Mouse (Mus musculus) heart, adult 8-10 months (tissue): Measurements from ENCODE around the gene Dyrk1a. TPM values are rescaled to one million over a fixed set of nuclear protein-coding genes. Genes with fewer than 3 reads are reported as not detected.
"Not testable (repeated sequence)": the region's sequence is repeated elsewhere in the genome, so short reads cannot be mapped to it uniquely, and the experiment has no call there.

Experiments used
- DNase-seq: peaks from one replicate; pipeline ENCODE4 v3.0.0; 2022; ENCODE audit warnings: low spot score
- total RNA-seq, 4 experiments: library from RNA; stranded (reverse); gene quantifications; 2 replicates each; pipeline ENCODE4 v1.2.4; 2022

The Dyrk1a gene
- total RNA-seq, 4 experiments from 2014 or later: 70.5 to 87.1 (median 79.0) TPM

DNA sequence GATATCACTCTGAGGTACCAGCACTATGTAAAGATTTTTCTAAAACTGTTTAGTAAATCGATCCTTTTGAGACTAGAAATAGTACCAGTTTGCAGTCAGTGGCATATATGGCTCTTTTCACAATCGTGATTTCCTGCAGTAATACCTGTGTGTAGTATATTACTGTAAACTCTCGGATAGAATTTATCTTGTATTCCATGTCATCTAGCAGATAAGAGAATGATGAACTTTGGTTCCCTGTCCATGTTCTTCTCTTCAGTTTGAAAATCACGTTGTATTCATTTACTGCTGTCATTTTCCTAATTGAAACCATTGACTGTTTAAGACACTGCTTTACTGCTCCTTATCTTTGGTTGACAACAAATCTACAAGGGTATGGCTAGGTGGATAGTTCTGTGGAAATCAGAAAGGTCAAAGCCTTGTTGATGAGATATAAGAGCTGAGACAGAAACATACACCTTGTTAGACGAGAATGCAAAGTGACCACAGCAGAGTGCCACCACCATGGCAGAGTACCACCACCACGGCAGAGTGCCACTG, 62.7 kb downstream of the Dyrk1a start:
- no peak for DNase-seq

DNA sequence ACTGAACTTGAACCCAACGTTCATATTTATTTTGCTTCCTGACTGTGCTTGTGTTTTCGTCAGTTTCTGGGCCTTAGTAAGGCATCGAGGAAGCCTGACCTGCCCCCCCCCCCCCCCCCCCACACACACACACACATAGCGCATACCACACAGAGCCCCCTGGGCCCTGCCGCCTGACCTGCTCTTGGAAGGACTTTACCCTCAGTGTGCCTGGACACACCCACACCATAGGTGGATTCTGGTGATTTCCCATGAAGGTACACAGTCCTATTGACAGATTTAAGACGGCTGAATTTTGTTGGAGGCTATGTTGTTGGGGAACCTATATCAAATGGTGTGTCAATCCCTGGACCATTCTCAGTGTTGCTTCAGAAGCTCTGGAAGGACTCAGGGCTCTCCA, 63.2 kb downstream of the Dyrk1a start:
- DNase-seq: no peak

DNA sequence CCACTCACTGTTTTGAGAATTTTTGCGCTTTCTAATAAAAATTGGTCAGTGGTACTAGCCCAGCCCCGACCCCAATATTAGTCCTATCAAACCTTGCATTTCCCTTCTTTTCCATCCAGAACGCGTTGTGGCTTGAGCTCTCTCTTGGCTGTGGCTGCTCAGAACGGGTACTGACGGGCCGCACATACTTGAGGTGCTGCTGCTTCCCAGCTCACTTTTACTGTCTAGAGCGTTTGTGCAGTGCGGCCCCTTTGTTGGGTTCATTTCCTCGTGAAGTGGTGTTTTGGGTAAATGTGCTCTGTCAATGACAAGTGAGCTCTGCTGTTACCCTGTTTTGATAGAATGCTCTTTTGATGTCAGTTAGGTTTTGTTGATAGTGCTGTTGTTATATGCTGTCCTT, 67.6 kb downstream of the Dyrk1a start:
- DNase-seq: no peak

DNA sequence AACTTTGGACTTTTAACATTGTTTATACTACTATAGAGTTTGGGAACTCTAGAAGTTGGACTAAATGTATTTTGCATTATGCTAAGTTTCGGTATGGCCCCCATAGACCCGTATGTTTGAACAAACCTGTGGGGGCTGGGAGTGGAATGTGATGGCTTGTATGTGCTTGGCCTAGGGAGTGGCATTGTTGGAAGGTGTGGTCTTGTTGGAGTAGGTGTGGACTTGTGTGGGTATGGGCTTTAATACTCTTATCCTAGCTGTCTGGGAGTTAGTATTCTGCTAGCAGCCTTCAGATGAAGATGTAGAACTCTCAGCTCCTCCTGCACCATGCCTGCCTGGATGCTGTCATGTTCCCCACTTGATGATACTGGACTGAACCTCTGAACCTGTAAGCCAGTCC, 72.0 kb downstream of the Dyrk1a start:
- DNase-seq: no peak

DNA sequence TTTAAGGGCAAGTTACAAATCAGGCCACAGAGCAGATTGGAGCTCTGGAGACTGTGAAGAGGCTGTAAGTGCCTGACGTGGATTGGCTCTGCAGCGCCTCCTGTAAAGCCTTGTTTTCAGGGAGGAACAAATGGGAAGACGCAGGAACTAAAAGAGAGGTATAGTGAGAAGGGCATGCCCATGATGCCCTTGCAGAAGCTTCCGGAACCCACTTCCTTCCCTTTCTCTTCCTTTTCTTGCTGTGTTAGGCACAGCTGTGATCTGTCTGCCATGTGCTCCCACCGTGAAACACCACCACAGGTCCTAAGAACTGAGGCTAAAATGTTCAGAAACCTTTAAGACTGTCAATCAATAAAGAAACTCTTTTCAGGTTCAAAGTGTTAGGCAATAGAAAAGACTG, 77.3 kb downstream of the Dyrk1a start:
- no peak for DNase-seq

DNA sequence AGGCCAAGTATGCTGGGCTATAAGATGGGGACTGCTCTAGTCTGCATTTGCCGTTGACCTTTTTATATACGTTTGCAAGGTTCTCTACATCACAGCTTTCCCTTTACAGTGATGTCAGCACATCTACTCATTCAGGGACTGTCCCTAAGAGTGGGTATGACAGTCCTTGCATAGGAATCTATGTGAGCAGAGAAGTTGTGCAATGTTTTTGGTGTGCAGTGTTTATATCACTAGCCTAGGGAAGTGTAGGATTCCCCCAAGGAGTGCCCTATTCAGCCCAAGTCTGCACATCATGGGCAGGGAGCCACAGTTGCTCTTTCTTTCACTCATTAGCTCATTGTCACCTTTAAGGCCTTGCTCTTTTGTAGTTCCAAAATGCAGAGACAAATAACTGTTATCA, 78.1 kb downstream of the Dyrk1a start:
- DNase-seq: no peak

DNA sequence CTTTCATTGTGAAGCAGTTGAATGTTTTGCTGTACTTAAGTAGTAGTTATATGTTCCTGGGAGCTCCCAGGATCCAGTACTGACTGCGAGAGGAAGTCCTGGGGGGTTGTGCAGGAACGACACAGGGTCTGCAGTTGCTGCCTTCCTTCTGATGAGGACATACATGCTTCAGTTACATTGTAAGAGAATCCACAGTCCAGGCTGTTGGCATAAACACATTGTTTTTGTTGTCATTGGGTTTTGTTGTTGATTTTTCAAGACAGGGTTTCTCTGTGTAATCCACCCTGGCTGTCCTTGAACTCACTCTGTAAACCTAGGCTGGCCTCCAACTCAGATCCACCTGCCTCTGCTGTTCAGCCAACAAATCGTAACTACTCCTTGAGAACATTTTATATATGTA, 80.1 kb downstream of the Dyrk1a start:
- no peak for DNase-seq

DNA sequence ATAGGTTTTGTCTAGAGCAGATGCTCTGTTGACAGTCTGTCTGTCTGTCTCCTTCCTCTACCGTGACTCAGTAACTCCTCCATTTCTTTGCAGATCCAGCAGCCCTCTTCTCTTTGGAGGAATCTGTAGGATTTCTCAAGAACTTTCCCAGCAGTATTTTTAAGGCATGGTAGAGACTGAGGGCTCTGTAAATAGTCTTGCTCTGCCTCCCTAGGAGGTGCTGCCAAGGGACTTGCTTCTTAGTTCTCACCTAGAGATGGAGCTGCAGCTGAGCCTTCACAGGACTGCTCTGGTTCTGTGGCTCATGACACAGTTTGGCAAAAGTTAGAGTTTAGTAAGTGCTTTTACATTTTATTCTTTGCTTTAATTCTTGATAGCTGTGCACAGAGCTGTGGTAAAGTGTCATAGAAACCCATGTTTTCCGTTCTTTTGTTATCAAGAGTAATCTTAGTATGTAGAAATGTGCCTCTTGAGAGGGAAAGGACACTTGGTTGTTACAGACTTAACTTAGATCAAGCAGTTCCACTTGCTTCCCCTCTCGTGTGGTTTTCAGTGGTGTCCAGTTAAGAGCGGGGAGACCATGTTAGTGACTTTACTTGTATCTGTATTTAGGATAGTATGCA, 82.4 kb downstream of the Dyrk1a start:
- DNase-seq: no peak

DNA sequence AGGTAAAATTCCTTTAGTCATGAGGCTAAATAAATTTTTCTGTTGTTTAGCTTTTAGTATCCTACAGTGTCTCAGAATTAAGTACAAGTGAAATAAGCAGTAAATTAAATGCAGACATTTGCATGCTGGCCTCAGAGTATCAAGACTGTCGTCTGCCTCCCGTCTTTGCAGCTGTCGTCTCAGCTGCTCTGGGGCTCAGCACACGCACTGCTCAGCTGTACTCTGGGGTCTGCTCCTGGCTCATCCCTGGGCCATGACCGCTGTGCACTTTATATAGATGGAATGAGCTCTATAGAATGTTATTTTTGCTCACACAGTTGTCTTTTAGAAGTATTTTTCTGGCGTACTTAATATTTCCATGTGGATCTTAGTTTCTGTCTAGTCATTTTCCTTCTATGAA, 85.3 kb downstream of the Dyrk1a start:
- DNase-seq: no peak

DNA sequence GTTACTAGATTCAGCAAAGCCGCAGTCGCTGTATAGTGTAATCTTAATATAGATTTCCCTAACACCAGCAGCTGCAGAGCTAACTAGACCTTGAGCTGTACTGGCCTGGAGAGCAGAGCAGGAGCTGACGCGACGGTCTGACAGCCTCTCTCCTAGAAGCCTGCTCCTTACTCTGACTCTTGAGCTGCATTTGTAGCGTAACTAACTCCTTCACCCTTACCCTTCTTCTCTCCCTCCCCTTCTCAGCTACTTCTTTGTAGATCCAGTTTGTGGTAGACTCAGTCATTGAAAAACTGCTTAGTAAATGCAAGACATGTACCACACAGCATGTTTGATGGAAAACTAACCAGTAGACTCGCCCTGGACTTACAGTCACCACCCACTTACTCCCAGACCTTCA, 87.1 kb downstream of the Dyrk1a start:
- DNase-seq: no peak

DNA sequence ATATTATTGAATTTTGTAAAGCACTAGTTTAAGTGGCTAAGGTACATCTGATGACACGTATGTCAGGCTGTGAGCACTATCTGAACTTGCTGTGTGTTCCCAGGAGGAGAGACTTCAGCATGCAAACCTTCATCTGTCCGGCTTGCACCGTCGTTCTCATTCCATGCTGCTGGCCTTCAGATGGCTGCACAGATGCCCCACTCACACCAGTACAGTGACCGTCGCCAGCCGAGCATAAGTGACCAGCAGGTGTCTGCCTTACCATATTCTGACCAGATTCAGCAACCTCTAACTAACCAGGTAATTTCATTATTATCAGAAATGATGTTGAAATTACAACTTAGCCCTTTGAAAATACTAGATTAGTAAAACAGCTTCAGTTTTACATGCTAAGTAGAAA, 89.6 kb downstream of the Dyrk1a start:
- DNase-seq: no peak

DNA sequence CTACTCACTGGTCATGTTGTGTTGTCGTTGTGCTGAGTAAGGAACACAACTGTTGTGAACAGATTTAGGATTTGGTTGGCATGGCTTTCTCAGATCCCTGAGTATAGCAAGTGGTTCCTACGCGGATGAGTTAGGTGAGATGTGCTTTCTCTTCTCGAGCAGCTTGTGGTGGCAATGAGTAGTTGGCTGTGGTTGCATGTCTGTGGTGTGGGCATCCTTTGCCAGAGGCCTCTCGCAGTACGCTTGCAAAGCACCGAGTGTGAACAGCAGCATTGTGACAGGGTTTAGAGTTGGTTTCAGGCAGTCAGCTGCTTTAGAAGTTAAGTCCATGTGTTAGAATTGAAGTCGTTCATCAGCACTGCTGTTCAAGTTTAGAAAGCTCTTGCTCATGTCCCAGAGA, 90.4 kb downstream of the Dyrk1a start:
- DNase-seq: no peak

DNA sequence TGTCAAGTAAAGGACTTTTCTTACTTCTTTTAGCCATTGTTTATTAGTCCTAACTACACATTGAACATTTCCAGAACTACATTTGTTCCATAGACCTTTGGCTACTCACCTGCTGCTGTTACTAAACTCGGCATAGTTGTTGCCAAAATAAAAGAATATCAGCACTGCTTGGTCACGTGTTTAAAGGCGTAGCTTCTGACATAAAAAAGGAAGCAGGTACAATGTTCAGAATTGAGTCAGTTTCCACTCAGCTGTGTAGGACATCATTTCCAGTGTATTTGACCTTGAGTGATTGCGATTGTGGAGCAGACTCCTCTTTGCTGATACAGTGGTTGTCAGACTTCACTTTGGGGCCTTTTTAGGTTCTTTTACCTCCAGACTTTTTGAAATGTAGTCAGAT, 97.7 kb downstream of the Dyrk1a start:
- no peak for DNase-seq

DNA sequence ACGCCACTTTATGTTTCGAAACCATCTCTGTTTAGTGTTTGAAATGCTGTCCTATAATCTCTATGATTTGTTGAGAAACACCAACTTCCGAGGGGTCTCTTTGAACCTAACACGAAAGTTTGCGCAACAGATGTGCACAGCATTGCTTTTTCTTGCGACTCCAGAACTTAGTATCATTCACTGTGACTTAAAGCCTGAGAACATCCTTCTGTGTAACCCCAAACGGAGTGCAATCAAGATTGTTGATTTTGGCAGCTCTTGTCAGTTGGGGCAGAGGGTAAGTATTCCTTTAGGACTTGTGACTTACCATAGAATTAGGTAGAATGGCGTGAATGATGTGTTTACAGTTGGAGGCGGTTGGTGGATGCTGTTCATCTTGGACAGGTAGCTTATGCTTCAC, 101.5 kb downstream of the Dyrk1a start:
- DNase-seq: no peak

DNA sequence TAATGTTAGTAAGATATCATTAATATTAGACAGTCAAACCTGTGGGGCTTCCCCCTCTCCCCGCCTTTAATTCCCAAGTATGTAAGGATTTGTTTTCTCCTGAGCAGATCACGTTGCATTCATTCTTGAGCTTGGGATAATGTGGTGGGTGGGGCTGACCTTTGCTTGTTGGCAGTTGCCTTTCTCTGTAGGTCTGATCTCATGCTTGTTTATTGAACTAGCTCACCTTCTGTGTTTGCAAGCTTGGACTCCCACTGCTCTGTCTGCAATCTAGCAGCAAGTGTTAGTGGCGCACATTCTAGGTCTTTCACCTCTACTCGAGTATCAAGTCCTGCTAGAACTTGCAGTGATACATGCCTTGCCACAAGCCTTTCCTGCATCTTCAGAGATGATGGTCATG, 111.1 kb downstream of the Dyrk1a start:
- DNase-seq: no peak

DNA sequence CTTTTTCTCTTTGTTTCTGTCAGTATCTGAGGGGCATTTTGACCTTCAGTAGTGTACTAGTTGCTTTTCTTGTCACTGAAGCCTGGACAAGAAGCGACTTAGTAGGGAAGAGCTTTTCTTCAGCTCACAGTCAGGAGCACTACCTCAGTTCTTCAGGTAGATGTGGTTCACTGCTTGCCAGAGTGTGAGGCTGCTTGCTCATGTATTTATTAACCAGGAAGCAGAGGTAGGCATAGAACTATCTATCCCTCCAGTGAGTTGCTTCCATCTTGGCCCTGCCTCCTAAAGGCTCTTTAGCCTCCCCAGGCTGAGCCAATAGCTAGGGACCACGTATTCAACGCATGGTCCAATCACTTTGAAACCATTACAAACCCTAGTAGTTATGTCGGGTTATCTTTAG, 112.0 kb downstream of the Dyrk1a start:
- DNase-seq: no peak

DNA sequence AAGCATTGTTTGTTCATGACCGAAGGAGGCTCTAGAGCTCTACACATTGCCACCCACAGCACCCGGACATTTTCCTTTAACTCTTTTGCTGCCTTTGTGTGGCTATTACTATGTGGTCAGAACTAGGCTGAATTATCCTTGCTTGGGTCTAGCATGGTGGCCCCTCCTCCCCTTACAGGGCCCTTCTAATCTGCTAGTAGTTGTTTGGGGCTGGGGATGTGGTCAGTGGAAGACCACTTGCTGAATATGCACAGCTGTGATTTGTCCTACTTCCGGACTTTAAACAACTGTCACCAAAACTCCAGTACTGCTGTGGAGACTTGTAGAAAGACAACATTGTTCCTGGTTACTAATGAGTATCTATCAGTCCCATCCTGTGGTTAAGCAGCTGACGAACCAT, 114.2 kb downstream of the Dyrk1a start:
- DNase-seq: no peak

DNA sequence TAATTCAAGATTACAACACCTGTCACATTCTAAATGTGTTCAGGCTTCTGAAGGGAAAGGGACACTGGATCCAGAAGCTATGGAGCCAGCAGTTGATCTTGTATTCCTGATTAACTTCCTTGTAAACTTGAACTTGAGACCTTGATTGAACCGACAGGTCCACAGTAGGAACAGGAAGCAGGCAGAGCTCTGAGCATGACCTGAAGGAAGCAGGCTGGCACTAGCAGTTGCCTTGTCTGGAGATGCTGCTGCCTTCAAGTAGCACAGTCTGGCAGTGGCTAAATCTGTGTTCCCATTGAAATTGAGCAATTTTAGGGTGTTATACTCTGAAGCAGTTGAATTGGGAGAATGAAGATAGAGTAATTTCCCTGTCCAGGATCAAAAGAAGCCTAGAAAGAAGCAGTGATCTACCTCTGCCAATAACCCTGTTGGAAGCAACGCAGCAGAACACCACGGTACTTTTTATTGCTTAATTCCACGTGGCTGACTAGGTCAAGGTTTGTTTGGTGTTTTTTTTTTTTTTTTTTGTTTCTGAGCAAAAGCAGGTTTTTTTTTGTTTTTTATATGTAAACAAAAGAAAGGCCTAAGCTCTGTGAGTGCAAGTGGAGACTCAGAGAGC, 124.0 kb downstream of the Dyrk1a start:
- no peak for DNase-seq

DNA sequence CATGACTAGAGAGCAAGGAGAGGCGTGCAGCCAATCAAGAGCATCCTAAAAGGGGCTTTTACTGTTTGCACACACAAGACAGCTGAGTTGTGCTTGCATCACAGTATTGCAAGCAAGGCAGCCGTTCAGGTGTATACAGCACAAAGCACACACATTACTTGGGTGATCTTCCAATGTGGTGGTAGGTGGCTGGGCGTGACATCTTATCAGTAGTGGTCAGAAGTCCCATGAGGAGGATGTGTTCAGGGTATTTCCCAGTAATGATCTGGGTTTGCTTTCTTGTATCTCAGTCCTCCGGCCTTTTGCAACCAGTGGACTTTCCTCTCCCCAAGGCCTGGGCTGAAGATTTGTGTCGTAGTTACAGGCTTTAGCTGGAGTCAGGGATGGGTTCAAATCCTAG, 127.7 kb downstream of the Dyrk1a start:
- DNase-seq: no peak

DNA sequence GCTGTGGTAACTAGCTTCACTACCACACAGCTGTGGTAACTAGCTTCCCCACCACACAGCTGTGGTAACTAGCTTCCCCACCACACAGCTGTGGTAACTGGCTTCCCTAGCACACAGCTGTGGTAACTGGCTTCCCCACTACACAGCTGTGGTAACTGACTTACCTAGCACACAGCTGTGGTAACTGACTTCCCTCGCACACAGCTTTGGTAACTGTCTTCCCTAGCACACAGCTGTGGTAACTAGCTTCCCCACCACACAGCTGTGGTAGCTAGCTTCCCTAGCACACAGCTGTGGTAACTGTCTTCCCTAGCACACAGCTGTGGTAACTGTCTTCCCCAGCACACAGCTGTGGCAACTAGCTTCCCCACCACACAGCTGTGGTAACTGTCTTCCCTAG, 128.4 kb downstream of the Dyrk1a start:
- not testable (repeated sequence) for DNase-seq

DNA sequence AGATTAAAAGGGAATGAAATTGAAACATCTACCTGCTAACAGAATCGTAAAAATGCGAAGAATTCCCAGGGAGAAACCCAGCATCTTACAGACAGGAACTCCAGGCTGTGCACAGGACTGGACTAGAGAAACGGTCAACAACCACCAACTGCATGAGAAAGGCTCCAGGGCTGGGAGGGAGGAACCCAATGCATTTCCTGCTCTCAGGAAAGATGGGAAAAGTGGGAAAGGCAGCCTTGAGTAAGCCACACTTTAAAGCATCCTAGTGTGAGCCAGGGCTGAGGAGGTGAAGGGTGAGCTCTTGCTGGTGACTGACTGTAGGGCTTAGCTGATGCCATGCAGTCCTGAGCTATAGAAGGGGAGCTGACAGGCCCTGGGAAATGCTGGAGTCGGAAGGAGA, 131.3 kb downstream of the Dyrk1a start:
- DNase-seq: no peak

DNA sequence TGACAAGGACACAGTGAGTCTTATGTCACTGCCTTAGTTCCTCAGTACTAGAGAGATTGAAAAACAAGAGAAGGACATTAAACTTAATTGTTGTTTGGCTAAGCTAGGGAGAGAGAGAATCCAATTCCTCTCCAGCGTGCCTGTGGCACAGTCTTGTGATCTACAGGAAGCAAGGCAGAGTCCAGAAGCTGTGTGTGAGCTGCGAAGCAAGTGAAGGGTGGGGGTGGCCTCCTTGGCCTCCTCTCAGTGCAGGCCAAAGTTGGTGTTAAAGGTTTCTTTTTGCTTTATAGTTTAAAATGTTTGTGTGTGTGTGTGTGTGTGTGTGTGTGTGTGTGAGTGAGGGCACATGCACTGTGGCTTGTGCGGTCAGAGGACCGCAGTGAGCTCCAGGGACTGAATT, 132.2 kb downstream of the Dyrk1a start:
- DNase-seq: no peak

DNA sequence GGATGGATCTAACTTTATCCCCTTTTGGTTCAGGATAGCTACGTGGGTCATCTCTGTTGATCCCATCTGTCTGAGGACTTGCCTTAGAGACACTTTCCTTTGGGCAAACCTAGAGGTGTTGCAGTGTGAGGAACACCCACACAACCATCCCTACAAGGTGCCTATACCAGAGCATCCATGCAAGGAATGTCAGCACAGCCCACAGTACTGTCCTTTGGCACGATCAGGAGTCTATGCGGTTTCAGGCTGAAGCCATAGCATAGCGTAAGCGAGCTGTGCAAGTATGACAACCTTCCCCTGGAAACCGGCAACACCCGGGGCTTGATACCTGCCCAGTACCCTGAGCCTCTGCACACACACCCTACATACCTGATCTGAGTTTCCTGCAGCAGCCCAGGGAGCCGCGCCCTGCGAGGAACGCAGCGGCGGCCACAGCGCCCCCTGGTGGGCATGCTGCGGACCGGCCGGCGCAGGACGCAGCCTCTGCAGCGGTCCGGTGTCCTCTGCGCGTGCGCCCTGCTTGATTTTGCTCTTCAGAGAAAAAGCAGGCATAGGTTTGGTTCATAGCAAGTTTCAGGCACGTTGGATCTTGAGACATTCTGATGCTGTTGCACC, 143.8 kb downstream of the Dyrk1a start:
- DNase-seq: peak; percentile 40
